Comparison of ENCODE assay signal across 9 mouse cellular contexts in genomic region chr12:30003680-30004364, GRCm38 (mm10).
DNase-seq lines count a peak whose midpoint lies in the region; ATAC-seq and TF ChIP-seq lines count a peak whose summit lies in the region.
"Had no signal": no experiment of that assay in that cellular context is flagged by ENCODE, and none has a peak within 500 bp of the region (broad histone marks: within the 10 kb centered on the region; RNA-seq: fewer than 3 reads in every experiment).

No protein-coding gene starts in this region.

- ATAC-seq in stomach, postnatal 0 days (ENCODE audit: low FRiP score, low TSS enrichment), result peak; percentile 52; the same call in 1 of the 2 replicates

- H3K27me3 ChIP-seq in stomach, postnatal 0 days (ENCODE audit: control insufficient read depth, insufficient read depth, low read length), result no peaks in the 10 kb centered on the region
- H3K27me3 ChIP-seq: limb, embryonic 12.5 days had no signal

- TF ChIP-seq EP300 in stomach, postnatal 0 days (optimal IDR thresholded peaks at IDR 0.05), result no peak

- 79% methylated on average over 14 of the region's 14 CpGs for WGBS in stomach, postnatal 0 days

- no peaks in the 10 kb centered on the region for H3K9me3 ChIP-seq in stomach, postnatal 0 days (ENCODE audit: control insufficient read depth, low read length)
- H3K9me3 ChIP-seq: limb, embryonic 12.5 days had no signal

- no peak overlapping the region for H3K9ac ChIP-seq in stomach, postnatal 0 days (ENCODE audit: low read length)
- H3K9ac ChIP-seq: limb, embryonic 12.5 days had no signal

- H3K27ac ChIP-seq in layer of hippocampus, adult 2 months, result peak overlapping the region; percentile 88
- H3K27ac ChIP-seq in stomach, postnatal 0 days (replicated peaks), result no peak overlapping the region
- H3K27ac ChIP-seq: limb, embryonic 12.5 days had no signal

- no peak overlapping the region for H3K4me2 ChIP-seq in stomach, postnatal 0 days (replicated peaks; ENCODE audit: low read depth)
- H3K4me2 ChIP-seq: limb, embryonic 12.5 days had no signal

- peaks cover 10% of the 10 kb centered on the region for H3K36me3 ChIP-seq in stomach, postnatal 0 days (ENCODE audit: control insufficient read depth, insufficient read depth, low read length)

- no peak overlapping the region for H3K4me3 ChIP-seq in layer of hippocampus, adult 2 months
- no peak overlapping the region for H3K4me3 ChIP-seq in stomach, postnatal 0 days (ENCODE audit: low read depth, low read length)
- H3K4me3 ChIP-seq: limb, embryonic 12.5 days had no signal

- no peak for TF ChIP-seq CTCF in layer of hippocampus, adult 2 months (conservative IDR thresholded peaks at IDR 0.05)
- no peak for TF ChIP-seq CTCF in stomach, postnatal 0 days (IDR thresholded peaks at IDR 0.05; ENCODE audit: low read depth)

- peak; percentile 80 for DNase-seq in adrenal gland, adult 2 months
- no peak for DNase-seq in adrenal gland, postnatal 4 days (ENCODE audit: low spot score in 2 of 2)
- DNase-seq in right cerebral cortex, postnatal 25 days, result peak; percentile 16
- DNase-seq in right cerebral cortex, postnatal 36 days (ENCODE audit: low spot score in 2 of 2), result no peak
- peak; percentile 29 to 41 for DNase-seq in layer of hippocampus, adult 2 months (ENCODE audit: low spot score in 2 of 2)
- no peak for DNase-seq in stomach, postnatal 0 days (ENCODE audit: low spot score)
- no peak for DNase-seq in spleen, postnatal 4 days (ENCODE audit: low spot score in 2 of 2)
- DNase-seq in spleen, postnatal 14 days (ENCODE audit: low spot score in 2 of 2), result no peak

- no peaks in the 10 kb centered on the region for H3K4me1 ChIP-seq in stomach, postnatal 0 days (replicated peaks; ENCODE audit: control insufficient read depth, insufficient read depth)
- H3K4me1 ChIP-seq: limb, embryonic 12.5 days had no signal

Comparison
In these comparisons a context has a peak if more than half of its experiments do, and no peak if none do; other contexts are left out.
1. DNase-seq: peak in adrenal gland, adult 2 months (single experiment), right cerebral cortex, postnatal 25 days (single experiment) and layer of hippocampus, adult 2 months (2 of 2); none in adrenal gland, postnatal 4 days (0 of 2), right cerebral cortex, postnatal 36 days (0 of 2), stomach, postnatal 0 days (single experiment), spleen, postnatal 4 days (0 of 2) and spleen, postnatal 14 days (0 of 2).